Mouse (Mus musculus) adrenal gland, adult (tissue): ENCODE measurements around the gene Nop58.

ENCODE experiments used
- DNase-seq, 2 experiments: peaks; one replicate each; pipeline ENCODE4 v3.0.0; 2022 to 2023; ENCODE audit warnings: low spot score in 1 of 2; ENCODE audit not compliant: inconsistent age in 2 of 2

Nop58 gene

DNA sequence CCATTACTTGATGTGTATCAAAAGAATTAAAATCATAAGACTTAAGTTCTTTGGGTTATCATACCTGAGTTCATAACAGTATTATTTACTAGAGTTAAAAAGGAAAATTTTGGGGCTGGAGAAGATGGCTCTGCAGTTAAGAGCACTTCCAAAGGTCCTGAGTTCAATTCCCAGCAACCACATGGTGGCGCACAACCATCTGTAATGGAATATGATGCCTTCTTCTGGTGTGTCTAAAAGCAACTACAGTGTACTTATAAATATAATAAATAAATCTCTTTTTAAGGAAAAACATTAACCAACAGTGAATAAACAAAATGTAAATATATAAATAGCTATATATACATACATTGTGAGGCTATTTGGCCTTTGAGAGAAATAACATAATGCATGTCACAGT, 17.0 kb downstream of the Nop58 start:
- DNase-seq = peak in 1 of 2 experiments; percentile 40

DNA sequence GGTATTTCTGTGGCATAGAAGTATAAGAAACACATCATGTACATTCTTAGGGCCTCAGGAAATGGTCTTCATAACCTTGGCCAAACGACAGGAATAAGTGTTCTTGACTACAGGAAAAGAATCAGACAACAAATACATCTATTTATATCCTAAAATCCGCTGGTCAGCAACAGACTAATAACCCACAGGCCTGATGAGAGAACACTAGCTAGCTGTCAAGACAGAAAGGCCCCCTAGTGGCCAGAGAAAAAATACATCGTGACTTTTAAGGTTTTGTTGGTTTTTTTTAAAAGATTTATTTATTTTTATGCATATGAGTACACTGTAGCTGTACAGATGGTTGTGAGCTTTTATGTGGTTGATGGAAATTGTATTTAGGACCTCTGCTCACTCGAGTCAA, 35.1 kb downstream of the Nop58 start:
- DNase-seq = peak in 1 of 2 experiments; percentile 72

DNA sequence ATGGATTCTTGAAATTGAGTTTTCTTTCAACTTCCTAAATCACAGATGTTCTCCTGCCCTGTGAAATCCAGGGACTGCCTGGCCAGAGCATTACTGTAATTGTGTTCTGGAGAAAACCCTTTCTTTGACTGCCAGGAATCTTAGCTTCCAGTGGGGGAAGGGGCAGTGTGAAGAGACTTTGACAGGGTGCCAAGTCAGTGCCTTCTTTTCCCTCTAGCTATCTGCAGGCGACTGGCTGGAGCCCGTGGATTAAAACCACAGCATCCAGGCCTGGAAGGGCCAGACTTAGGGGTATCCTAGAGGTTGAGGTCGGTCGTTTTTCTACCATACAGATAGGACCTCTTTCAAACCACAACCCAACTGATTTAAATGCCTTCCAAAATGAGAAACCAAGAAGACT, 40.9 kb downstream of the Nop58 start:
- no peak for DNase-seq

DNA sequence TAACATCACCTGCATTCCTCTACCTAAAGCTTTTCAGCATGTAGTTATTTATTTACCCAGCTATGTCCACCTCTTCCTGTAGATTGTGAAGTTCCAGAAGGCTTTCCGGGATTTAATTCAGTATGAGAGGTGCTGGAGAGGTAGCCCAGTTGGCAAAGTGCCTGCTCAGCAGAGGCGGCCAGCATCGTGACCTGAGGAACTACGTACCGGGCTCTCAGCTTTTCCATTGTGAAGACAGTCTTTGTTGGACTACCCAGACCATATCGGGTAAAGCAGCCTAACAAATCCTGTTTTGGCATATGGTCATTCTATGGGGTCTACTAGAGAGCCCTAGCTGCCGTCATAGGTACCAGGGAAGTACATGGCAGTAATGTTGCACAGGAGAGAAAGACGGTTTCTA, 45.3 kb downstream of the Nop58 start:
- no peak for DNase-seq

DNA sequence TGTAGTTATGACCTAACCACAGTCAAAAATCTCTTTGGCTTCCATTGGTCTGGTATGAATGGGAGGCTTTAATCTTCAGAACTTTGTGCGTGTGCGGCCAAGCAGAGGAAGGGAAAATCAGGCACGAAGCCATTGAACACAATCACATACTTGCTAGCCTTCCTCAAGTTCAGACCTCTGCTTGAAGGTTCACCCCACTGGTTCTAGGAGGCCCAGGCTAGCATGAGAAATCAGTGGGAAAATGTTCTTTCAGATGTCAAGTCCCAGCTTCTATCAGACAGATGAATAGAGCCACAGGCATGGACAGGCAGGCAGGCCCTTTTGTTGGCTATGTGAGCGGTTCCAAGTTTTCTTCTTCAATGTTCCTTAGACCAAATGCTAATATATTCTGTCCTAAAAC, 46.0 kb downstream of the Nop58 start:
- no peak for DNase-seq

DNA sequence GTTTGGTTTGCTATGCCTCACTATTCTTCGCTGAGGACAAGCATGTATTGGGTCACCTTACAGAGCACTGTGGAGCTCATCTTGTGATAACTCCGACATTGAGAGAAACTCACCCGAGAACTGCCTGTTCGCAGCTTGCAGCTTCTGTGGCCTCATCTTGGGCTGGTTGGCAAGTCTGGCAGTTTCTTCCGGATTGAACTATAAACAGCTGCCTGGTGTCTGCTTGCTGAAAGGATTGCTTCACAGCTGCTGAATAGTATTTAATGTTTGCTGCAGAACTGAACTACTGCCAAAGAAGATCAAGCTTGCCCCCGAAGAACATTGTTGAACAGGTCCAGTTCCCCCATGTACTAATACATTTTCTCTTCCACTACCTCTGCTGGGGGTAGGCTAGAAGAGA, 49.3 kb downstream of the Nop58 start:
- no peak for DNase-seq

DNA sequence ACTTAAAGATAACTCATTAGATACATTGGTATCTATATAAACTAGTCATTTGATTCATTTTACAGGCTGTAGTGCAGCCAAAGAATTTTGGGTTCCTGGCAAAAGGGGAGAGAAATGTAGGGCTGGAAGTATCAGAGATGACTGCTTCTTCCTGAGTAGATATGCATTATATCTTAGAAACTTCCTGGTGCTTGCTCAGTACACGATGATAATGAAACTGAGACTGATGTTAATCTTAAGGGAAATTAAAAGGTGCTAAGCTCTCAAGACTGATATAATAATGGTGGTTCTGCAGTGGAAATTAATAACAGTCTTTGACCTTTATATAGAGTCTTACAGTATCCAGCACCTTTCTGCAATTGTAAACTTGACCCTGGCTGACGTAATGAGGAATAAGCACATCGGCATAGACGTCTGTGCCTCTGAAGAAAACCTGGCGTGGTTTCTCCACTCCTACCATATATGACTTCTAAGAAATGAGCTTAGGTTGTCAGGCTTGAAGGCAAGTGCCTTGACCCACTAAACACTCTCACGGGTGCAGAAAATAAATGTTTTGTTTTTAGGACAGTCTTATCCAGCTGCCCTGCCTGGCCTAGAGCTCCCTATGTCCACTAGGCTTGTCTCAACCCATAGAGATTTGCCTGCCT, 54.1 kb downstream of the Nop58 start:
- DNase-seq = peak in 1 of 2 experiments; percentile 51

DNA sequence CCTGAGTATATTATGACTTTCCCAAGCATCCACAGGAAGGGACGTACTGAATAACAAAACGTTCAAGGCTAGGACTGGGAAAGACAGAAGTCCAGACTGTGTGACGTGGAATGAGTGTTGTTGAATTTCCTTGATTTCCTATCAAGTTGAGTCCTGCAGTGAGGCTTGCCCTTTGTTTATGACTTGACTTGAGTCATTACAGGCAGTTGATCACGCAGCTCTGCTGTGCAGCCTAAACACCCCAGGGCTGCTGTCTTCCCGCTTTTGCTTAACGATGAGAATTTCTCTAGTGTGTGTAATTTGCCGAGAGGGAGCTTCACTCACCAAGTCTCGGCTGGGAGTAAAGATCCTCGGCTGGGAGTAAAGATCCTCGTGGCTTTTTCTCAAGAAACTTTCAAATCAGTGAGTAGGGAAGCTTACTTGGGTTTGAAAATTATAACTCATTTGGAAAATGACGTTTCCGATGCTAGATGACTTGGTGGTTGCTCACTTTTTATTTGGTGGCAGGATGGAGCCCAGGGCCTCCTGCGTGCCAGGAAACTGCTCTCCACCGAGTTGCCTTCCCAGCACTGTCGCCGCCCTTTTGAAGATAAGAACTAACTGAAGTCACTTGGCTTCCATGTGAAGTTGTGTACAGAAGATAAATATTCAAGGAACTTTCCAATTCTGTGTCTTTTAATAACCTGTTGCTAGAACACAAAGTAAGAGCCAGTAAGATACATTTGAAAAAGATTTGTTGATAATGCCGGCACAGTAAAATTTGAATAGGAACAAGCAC, 55.0 kb downstream of the Nop58 start:
- peak; percentile 14 to 45 for DNase-seq

DNA sequence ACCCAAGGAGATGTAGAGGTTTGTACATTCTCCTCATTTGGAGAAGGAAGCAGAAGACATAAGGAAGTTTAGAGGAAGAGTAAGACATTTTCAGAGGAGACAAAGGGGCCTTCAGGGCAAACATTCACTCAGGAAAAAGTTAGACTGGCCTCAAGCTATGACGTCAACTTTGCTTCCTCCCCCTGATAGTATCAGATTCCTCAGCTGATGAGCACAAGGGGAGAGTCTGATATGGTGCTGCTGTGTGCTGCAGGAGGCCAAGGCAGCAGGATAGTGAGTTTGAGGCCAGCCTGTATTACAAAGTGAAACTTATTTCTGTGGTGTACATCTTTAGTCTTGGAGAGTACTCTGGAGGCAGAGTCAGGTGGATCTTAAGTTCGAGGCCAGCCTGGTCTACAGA, 64.3 kb downstream of the Nop58 start:
- DNase-seq = no peak

DNA sequence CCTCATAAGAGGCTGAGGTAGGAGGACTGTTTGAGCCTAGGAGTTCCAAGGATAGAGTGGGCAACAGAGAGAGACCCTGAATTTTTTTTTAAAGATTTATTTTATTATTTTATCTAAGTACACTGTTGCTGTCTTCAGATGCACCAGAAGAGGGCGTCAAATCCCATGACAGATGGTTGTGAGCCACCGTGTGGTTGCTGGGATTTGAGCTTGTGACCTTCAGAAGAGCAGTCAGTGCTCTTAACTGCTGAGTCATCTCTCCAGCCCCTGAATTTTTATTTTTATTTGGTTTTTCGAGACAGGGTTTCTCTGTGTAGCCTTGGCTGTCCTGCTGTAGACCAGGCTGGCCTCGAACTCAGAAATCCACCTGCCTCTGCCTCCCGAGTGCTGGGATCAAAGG, 65.0 kb downstream of the Nop58 start:
- peak in 1 of 2 experiments; percentile 66 for DNase-seq

DNA sequence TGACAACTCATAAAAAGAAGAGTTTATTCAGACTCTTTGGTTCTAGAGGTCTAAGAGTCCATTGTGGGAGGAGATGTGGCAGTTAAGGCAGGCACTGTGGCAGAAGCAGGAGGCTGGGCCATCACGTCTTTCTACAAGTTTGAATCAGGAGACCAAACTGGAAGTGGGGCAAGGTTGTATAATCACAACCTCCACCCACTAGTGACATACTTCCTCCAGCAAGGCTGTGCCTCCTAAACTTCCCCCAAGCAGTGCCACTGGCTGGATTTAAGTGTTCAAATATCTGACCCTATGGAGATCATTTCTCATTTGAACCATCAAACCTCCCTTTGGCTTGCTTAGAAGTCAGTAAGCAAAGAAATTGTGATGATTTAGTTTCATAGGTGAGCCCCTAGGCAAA, 70.5 kb downstream of the Nop58 start:
- DNase-seq = no peak

DNA sequence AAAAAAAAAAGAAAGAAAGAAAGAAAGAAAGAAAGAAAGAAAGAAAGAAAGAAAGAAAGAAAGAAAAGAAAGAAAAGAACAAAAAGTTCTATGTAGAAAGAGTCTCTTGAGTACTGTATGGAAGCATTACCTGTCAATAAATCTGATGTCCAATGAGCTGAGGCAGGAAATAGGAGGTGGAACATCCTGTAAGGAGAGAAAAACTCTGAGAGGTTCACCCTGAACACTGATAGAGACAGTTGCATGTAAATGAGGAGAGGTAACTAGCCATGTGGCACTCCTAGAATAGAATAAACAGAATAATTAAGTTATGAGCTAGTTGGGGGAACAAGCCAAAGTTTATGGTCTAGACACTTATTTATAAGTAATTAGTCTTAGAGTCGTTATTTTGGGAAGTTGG, 73.6 kb downstream of the Nop58 start:
- no peak for DNase-seq

DNA sequence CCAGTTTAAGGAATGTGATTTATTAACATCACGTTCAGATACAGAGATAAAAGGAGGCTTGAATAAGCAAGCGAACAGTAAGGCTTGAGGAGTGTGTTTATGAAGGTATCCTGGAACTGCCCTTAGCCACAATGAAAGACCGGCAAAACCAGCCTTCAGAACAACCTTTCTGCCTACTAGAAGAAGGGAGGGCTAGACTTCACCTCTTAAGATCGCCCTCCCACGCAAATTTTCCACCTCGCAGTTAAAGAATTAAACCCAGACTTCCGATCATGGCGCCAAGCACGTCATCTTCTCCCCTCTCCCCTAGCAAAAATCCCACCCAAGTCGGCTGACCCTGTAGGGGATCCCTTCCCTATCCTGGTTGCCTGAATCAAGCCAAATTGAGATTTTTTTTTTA, 77.4 kb downstream of the Nop58 start:
- no peak for DNase-seq

DNA sequence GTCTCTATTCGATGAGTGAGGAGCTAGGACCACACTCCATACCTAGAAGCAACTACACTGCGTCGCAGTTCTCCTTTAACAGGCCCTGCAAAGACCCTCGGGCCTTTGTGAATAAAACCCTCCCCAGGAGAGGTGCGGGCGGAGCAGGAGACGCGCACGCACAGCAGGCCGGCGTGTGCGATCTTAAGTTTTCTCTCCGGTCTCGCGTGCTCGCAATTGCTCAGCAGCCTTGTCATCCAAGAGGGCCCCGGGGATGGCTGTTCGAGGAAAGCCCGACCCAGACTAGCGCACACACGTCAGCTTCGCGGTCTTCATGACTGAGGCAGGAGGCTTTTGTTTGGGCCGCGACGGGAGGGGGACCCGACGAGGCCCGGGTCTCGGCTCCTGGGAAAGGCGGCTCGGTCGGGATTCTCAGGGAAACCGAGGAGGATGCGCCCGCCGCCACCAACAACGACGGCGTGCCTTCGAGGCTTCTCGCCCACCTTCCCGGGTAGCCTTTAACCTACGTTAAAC, 77.9 kb downstream of the Nop58 start:
- peak; percentile 73 to 90 for DNase-seq

DNA sequence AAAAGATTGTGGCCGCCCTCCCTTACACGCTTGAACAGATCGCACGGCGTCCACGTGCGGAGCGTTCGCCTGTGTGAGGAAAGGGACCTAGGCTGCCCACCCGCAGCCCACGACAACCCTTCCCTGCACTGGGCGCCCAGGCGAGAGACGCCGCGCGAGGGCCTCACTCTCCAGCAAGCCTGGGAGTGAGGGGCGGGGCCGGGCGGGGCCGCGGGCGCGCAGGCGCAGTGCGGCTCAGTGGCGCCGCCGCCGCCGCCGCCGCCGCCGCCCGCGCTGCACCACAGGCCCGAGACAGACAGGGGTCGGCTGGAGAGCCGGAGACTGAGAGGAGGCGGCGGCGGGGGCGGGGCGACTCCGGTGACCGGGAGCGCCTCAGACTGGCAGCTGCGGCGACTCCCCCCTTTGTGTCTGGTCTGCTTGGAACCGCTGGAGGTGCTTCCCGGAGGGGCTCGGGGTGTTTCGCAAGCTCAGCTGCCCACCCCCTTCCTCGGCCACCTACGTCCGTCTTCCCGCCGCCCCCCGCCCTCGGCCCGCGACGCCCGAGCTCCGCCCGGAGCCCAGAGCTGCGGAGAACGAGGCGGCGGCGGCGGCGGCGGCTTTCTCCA, 78.5 kb downstream of the Nop58 start, which contains the start of gene Bmpr2:
Gene Bmpr2, plus strand, starts transcription at position 237 of the 605 bp plus-strand sequence.
- peak; percentile 93 to 96 for DNase-seq

DNA sequence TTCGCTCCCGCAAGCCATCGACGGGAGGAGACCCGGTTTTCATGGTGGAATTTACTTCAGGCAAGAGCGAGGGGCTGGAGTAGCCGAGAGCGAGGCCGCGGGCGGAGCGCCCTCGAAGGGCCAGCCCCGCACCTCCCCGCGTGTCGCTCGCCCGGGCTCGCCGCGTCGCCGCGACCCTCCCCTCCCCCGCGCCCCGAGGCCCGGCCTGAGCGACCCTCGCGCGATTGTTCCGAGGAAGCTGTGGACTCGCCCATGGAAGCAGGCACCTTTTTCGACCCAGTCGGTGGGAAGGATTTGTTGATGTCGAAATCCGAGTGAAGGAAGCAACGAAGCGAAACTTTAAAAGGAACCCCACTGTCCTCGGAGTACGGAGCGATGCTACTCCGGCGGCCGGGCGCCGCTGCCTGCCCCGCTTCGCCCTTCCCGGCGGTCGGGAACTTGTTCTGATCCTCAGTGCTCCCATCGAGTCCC, 79.0 kb downstream of the Nop58 start:
- peak; percentile 72 to 91 for DNase-seq

DNA sequence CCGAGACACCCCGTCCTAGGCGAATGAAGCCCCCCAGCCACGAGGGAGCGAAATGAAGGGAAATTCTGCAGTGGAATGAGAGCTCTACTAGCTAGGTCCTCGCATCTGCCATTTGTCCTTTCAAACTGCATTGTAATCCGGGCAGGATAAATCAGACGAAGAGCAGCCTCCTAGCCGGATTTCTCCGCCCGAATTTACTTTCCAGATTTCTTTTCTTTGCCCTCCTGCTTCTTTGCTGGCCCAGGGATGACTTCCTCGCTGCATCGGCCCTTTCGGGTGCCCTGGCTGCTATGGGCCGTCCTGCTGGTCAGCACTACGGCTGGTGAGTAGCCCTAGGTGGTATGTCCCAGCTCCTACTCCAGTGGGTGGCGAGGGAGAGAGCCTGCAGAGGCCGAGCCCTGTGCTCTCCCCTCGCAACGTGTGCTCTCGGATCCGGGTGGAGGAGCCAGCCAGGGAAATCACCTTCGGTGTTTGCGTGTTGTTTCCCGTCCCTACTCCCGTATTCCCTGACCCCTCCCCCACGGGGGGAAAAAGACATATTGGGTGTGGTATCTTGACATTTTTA, 79.7 kb downstream of the Nop58 start:
- DNase-seq = peak; percentile 66 to 91

DNA sequence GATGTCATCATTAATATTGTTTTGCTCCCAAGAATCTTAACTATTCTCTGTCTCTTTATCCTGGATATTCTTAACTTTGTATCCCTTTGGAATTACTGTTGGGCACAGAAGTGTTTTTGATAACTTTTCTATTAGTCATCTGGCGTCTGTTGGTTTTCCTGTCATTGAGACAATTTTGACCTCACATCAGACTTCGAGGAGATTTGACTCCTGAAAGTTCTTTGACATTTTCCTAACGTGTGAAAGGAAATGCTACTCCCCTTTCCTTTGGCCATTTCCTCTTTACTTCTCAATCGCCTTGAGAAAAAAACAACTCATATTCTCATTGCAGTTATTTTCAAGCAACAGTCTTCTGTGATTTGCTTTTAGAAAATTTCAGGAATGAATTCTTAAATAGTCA, 80.5 kb downstream of the Nop58 start:
- peak in 1 of 2 experiments; percentile 65 for DNase-seq

DNA sequence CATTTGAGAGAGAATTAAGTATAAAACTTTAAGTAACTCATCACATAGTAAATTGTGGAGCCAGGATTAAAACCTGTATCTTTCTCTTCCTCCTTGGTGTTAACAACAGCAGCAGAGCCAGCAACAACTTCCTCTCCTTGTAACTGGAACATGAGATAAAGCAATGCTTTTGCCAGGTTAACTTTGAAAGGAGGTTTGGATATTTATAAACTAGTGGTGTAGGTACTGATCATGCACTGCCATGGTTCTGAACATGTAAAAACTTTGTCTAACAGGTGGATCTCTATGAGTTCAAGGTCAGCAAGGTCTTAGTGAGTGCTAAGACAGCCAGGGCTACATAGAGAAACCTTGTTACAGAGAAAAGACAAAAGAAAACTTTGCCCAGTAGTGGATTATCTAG, 81.9 kb downstream of the Nop58 start:
- DNase-seq = peak in 1 of 2 experiments; percentile 61
